Mouse (Mus musculus): ENCODE data around the gene Calcoco2. TPM values are rescaled to one million over a fixed set of nuclear protein-coding genes. Genes with fewer than 3 reads are reported as not detected.

The Calcoco2 gene
- total RNA-seq, 2 experiments from 2014 or later = not detected

Other genes with a start within 250 kb of the Calcoco2 start
- not detected in 2 replicates for gene B4galnt2, start 197.1 kb downstream of the Calcoco2 start, total RNA-seq (2014; fragmentation: Nextera tagmentation)
- gene B4galnt2, start 197.1 kb downstream of the Calcoco2 start, total RNA-seq (2017) = not detected in 2 replicates
- gene Igf2bp1, start 106.0 kb downstream of the Calcoco2 start, total RNA-seq (2014; fragmentation: Nextera tagmentation) = not detected in 2 replicates
- under 0.01 TPM in 1 of 2 replicates, not detected in the other for gene Igf2bp1, start 106.0 kb downstream of the Calcoco2 start, total RNA-seq (2017)
- not detected in 2 replicates for gene Gip, start 87.4 kb downstream of the Calcoco2 start, total RNA-seq (2014; fragmentation: Nextera tagmentation)
- not detected in 2 replicates for gene Gip, start 87.4 kb downstream of the Calcoco2 start, total RNA-seq (2017)
- 88.7 and 94.9 TPM in 2 replicates for gene Snf8, start 77.1 kb downstream of the Calcoco2 start, total RNA-seq (2014; fragmentation: Nextera tagmentation)
- 37.0 and 44.1 TPM in 2 replicates for gene Snf8, start 77.1 kb downstream of the Calcoco2 start, total RNA-seq (2017)
- gene Ube2z, start 46.6 kb downstream of the Calcoco2 start, total RNA-seq (2014; fragmentation: Nextera tagmentation) = 29.1 and 34.1 TPM in 2 replicates
- 17.2 and 20.8 TPM in 2 replicates for gene Ube2z, start 46.6 kb downstream of the Calcoco2 start, total RNA-seq (2017)
- 618 and 720 TPM in 2 replicates for gene Atp5g1, start 36.3 kb downstream of the Calcoco2 start, total RNA-seq (2014; fragmentation: Nextera tagmentation)
- gene Atp5g1, start 36.3 kb downstream of the Calcoco2 start, total RNA-seq (2017) = 72.3 and 102 TPM in 2 replicates
- gene Ttll6, start 21.8 kb upstream of the Calcoco2 start, total RNA-seq (2014; fragmentation: Nextera tagmentation) = not detected in 2 replicates
- not detected in 2 replicates for gene Ttll6, start 21.8 kb upstream of the Calcoco2 start, total RNA-seq (2017)
- not detected in 2 replicates for gene Hoxb13, start 82.4 kb upstream of the Calcoco2 start, total RNA-seq (2014; fragmentation: Nextera tagmentation)
- not detected in 2 replicates for gene Hoxb13, start 82.4 kb upstream of the Calcoco2 start, total RNA-seq (2017)
- not detected in 2 replicates for gene Hoxb9, start 159.5 kb upstream of the Calcoco2 start, total RNA-seq (2014; fragmentation: Nextera tagmentation)
- not detected in 2 replicates for gene Hoxb9, start 159.5 kb upstream of the Calcoco2 start, total RNA-seq (2017)
- not detected in 2 replicates for gene Hoxb8, start 169.9 kb upstream of the Calcoco2 start, total RNA-seq (2014; fragmentation: Nextera tagmentation)
- gene Hoxb8, start 169.9 kb upstream of the Calcoco2 start, total RNA-seq (2017) = not detected in 2 replicates
- not detected in 2 replicates for gene Hoxb7, start 174.7 kb upstream of the Calcoco2 start, total RNA-seq (2014; fragmentation: Nextera tagmentation)
- not detected in 2 replicates for gene Hoxb7, start 174.7 kb upstream of the Calcoco2 start, total RNA-seq (2017)
- gene Hoxb6, start 180.5 kb upstream of the Calcoco2 start, total RNA-seq (2014; fragmentation: Nextera tagmentation) = not detected in 2 replicates
- gene Hoxb6, start 180.5 kb upstream of the Calcoco2 start, total RNA-seq (2017) = not detected in 2 replicates
- gene Hoxb5, start 191.4 kb upstream of the Calcoco2 start, total RNA-seq (2014; fragmentation: Nextera tagmentation) = not detected in 2 replicates
- gene Hoxb5, start 191.4 kb upstream of the Calcoco2 start, total RNA-seq (2017) = 0.05 TPM in 1 of 2 replicates, not detected in the other
- 2.6 and 3.8 TPM in 2 replicates for gene Hoxb4, start 206.3 kb upstream of the Calcoco2 start, total RNA-seq (2014; fragmentation: Nextera tagmentation)
- gene Hoxb4, start 206.3 kb upstream of the Calcoco2 start, total RNA-seq (2017) = 1.9 and 2.3 TPM in 2 replicates
- 1.5 and 7.8 TPM in 2 replicates for gene Hoxb3, start 211.4 kb upstream of the Calcoco2 start, total RNA-seq (2014; fragmentation: Nextera tagmentation)
- gene Hoxb3, start 211.4 kb upstream of the Calcoco2 start, total RNA-seq (2017) = 0.05 and 0.56 TPM in 2 replicates
- 1.7 TPM in 1 of 2 replicates, not detected in the other for gene Hoxb2, start 238.6 kb upstream of the Calcoco2 start, total RNA-seq (2014; fragmentation: Nextera tagmentation)
- gene Hoxb2, start 238.6 kb upstream of the Calcoco2 start, total RNA-seq (2017) = 0.26 TPM in 1 of 2 replicates, not detected in the other

Measured in granulocyte monocyte progenitor cell, adult 5-6 weeks (primary cell).